Mouse (Mus musculus) cerebellum, adult 8-10 months (tissue): ENCODE measurements at regions not wholly inside any gene's neighbourhood (a gene's known extent, or its start where the extent isn't known, plus 50 kb on each side); places are given as distances from the start of the nearest gene placed in this dataset.
"Not testable (repeated sequence)": the region's sequence is repeated elsewhere in the genome, so short reads cannot be mapped to it uniquely, and the experiment has no call there.

Experiments
- DNase-seq: peaks from one replicate; pipeline ENCODE4 v3.0.0; 2022

DNA sequence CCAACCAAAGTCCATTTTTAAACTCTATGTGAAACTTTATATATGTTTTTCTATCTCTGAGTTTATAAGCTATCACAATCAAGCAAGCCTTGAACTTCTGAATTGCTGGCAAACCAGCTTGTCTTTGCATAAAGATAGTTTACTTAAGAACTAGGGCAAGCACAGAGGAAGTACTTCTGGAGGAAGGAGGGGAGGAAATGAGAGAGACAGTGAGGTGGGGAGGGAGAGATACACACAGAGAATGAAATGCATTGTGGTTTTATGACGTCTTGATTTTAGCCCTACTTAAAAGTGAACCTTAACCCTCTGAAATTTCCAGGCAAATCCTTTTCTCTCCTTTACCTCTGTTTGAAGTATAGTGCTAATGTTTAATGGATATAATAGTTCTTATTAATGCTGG is 421.0 kb downstream of the Hs3st1 start:
- DNase-seq = no peak

GRCm38 (mm10) chr5:39325399-39325798 is 429.9 kb downstream of the Hs3st1 start:
- DNase-seq = peak; percentile 56

DNA sequence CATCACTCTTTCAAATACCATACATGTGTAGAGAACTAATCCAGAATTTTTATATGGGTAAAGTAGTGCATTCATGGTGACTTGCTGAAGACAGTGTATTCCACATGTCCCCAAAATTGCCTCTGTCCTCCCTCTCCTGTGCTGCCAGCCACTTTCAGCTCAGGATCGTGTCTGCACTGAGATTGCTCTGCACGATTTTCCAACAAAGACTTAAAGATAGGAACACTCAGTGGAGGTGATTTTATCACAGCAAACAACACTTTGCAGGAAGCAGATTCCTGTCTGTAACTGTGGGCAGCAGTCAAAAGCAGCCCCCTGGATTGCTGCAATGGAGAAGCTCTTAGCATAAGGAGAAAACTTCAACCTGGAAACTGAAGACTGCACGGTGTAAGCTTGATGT is 438.8 kb downstream of the Hs3st1 start:
- DNase-seq = no peak

GRCm38 (mm10) chr5:39311211-39311610 is 434.6 kb upstream of the Clnk start:
- no peak for DNase-seq

GRCm38 (mm10) chr5:39305794-39306193 is 429.2 kb upstream of the Clnk start:
- DNase-seq = no peak

DNA sequence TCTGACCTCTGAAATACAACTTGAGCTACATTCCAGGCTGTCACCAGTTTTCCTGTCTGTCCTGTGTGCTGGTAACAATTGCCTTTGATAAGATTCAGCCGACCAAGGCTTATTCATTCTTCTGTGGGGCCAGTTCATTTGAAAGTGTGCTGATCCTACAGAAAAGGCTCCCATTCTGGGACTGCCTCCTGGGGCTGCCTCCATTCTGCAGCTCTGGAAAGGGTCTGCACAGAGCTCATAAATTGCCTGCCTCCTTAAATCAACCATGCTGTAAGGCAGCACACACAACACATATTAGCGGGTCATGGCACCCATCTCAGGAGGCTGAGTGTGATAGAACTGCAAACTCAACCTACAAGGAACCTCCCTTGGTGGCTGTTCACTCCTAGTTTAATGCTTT is 416.2 kb upstream of the Clnk start:
- DNase-seq = no peak

- DNase-seq = no peak
Observed at GRCm38 (mm10) chr5:39281021-39281420, 404.4 kb upstream of the Clnk start.

- DNase-seq = peak; percentile 82
Observed at GRCm38 (mm10) chr5:39273710-39274385, 397.2 kb upstream of the Clnk start.

- DNase-seq = no peak
Observed at GRCm38 (mm10) chr5:39267106-39267505, 390.5 kb upstream of the Clnk start.

GRCm38 (mm10) chr5:39260721-39261190 is 384.1 kb upstream of the Clnk start:
- DNase-seq = no peak

- no peak for DNase-seq
Observed at GRCm38 (mm10) chr5:39257745-39258144, 381.1 kb upstream of the Clnk start.

DNA sequence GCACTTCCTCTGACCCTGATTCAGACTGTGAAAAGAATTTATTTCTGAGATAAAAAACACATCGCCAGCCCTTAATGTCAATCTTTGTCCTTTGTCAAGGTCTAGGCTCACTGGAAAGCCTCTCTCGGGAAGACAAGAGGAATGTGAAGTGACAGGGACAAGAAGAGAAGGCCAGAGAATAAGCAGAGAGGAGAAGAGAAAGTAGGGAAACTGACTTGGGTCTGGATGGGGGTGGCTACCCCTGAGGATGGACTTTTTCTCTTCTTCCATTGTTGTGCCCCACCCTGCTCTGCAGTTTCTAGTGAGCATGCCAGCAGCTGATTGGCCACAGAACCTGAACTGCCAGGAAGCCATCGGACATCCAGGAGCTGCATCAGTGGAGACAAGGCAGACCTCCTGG is 375.6 kb upstream of the Clnk start:
- no peak for DNase-seq

DNA sequence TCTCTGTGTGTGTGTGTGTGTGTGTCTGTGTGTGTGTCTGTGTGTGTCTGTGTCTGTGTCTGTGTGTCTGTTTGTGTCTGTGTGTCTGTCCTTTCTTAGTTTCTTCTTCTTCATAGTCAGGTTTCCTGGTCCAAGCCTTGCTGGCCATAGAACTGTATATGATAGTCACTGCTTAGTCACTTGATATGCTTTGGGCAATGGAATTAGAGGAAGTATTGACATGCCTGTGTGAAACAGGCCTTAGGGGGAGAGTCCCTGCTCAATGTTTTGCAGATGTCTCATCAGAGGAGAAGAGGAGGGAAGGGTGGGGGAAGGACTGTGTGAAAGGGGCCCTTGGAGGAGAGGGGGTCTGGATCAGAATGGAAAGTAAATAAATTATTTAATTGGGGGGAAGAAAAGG is 374.4 kb upstream of the Clnk start:
- DNase-seq = no peak

DNA sequence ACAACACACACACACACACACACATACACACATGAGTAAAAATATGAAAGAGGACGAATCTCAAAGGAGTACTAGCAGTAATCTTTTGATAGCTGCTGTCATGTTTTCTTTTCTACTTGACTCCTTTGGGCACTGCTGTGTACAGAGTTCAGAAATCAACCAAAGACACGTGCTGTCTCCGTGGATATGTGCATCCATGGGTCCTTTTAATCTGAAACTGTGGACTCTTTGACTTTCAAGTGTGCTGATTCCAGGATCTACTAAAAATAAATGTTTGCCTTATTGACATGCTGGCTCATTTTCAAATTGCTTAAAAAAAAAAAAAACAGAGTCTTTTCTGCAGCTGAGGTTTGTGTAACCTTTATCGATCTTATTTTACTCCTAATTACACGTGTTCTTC is 343.1 kb upstream of the Clnk start:
- DNase-seq = no peak

GRCm38 (mm10) chr5:39216326-39216725 is 339.7 kb upstream of the Clnk start:
- DNase-seq = no peak

GRCm38 (mm10) chr5:39215016-39215415 is 338.4 kb upstream of the Clnk start:
- peak; percentile 23 for DNase-seq

GRCm38 (mm10) chr5:39212550-39212949 is 335.9 kb upstream of the Clnk start:
- DNase-seq = no peak

DNA sequence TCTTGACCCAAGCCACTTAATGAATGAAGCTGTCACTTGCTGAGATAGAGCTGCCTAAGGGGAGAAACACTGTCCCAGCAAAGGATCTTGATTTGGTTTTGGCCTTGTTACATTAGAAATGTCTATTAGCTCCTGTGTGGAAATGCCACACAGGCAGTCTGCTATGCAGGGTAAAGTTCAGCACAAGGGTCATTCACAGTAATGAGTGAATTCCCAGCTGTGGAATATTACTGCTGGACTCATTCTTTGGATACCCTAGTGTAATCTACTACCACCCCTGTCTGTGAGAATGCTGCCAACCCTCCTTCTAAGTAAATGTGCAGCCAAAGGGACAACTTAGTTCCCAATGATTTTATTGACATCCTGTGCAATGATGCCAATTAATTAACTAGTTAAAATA is 322.2 kb upstream of the Clnk start:
- DNase-seq = no peak

GRCm38 (mm10) chr5:39191153-39191552 is 314.5 kb upstream of the Clnk start:
- not testable (repeated sequence) for DNase-seq

- no peak for DNase-seq
Observed at GRCm38 (mm10) chr5:39181616-39182402, 305.2 kb upstream of the Clnk start.

DNA sequence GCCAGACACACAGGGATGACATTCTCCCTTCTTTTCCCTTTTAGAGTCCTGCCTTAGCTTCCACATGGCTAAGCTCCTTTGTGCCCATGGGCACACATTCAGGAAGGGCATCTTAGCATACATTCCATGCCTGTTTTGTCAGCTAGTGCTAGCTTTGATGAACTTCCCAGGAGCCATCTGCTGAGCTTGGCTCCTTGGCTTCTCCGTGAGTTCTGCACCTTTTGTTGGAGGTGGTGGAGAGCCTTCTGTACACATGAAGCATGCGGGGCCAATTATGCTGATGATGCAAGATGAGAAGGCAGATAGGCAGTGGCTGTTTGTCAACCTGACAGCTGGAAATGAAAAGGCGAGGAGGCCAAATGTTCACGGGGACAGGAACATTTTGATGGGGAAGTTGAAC is 304.4 kb upstream of the Clnk start:
- peak; percentile 47 for DNase-seq

- no peak for DNase-seq
Observed at GRCm38 (mm10) chr5:39177891-39178290, 301.3 kb upstream of the Clnk start.

GRCm38 (mm10) chr5:39176906-39177305 is 300.3 kb upstream of the Clnk start:
- DNase-seq = peak; percentile 46

- peak; percentile 36 for DNase-seq
Observed at GRCm38 (mm10) chr5:39173491-39173890, 296.9 kb upstream of the Clnk start.
